Comparison of ENCODE assay signal across 15 mouse cellular contexts in genomic region chr12:106132715-106133114, GRCm38 (mm10).
"Had no signal": no experiment of that assay in that cellular context is flagged by ENCODE, and none has a peak within 500 bp of the region (broad histone marks: within the 10 kb centered on the region; RNA-seq: fewer than 3 reads in every experiment).

No protein-coding gene starts in this region.

- H3K27me3 ChIP-seq: kidney, embryonic 15.5 days; liver, embryonic 13.5 days; midbrain, embryonic 12.5 days; midbrain, embryonic 15.5 days; neural tube, embryonic 13.5 days had no signal

- H3K9ac ChIP-seq: kidney, embryonic 15.5 days; liver, embryonic 13.5 days; midbrain, embryonic 12.5 days; midbrain, embryonic 15.5 days; neural tube, embryonic 13.5 days had no signal

- DNase-seq: kidney, adult 8-10 months; kidney, postnatal 10 days; kidney, postnatal 36 days; layer of hippocampus, adult 9-11 months; liver, embryonic 13.5 days; lung, adult 2 months; lung, postnatal 14 days; lung, postnatal 4 days; retina, postnatal 1 day; thymus, postnatal 36 days had no signal

- H3K4me3 ChIP-seq: kidney, embryonic 15.5 days; liver, embryonic 13.5 days; midbrain, embryonic 12.5 days; midbrain, embryonic 15.5 days; myocyte; neural tube, embryonic 13.5 days had no signal

- H3K27ac ChIP-seq: kidney, embryonic 15.5 days; liver, embryonic 13.5 days; midbrain, embryonic 12.5 days; midbrain, embryonic 15.5 days; neural tube, embryonic 13.5 days had no signal

- ATAC-seq: midbrain, embryonic 15.5 days had no signal

- H3K4me2 ChIP-seq: kidney, embryonic 15.5 days; liver, embryonic 13.5 days; midbrain, embryonic 12.5 days; midbrain, embryonic 15.5 days; neural tube, embryonic 13.5 days had no signal

- H3K4me1 ChIP-seq: kidney, embryonic 15.5 days; liver, embryonic 13.5 days; midbrain, embryonic 12.5 days had no signal

- H3K36me3 ChIP-seq: kidney, embryonic 15.5 days; liver, embryonic 13.5 days; midbrain, embryonic 12.5 days; midbrain, embryonic 15.5 days; neural tube, embryonic 13.5 days had no signal

- H3K9me3 ChIP-seq: kidney, embryonic 15.5 days; midbrain, embryonic 12.5 days; midbrain, embryonic 15.5 days; neural tube, embryonic 13.5 days had no signal
